Mouse (Mus musculus) embryonic facial prominence, embryonic 10.5 days (tissue): ENCODE results near the gene Foxp3. TPM values are rescaled to one million over a fixed set of nuclear protein-coding genes. Genes with fewer than 3 reads are reported as not detected.

Experiments used
- DNase-seq: peaks from one replicate; pipeline ENCODE4 v3.0.0-alpha.2; 2017; ENCODE audit warnings: low spot score
- H3K27ac ChIP-seq: fragments of 300-500 bp; sonication (generic); replicated peaks from 2 replicates; pipeline ENCODE4 v1.5.1; 2016; ENCODE audit warnings: mild to moderate bottlenecking
- H3K27me3 ChIP-seq: fragments of 300-500 bp; sonication (generic); replicated peaks from 2 replicates; pipeline ENCODE4 v1.6.1; 2016; ENCODE audit warnings: low read depth, mild to moderate bottlenecking; ENCODE audit not compliant: poor library complexity, severe bottlenecking
- H3K36me3 ChIP-seq: fragments of 300-500 bp; sonication (generic); replicated peaks from 2 replicates; pipeline ENCODE4 v1.6.1; 2016; ENCODE audit warnings: mild to moderate bottlenecking, moderate library complexity
- H3K4me1 ChIP-seq: fragments of 300-500 bp; sonication (generic); 2 replicates; pipeline ENCODE4 v1.6.1; 2016
- H3K4me3 ChIP-seq: fragments of 300-500 bp; sonication (generic); 2 replicates; pipeline ENCODE4 v1.5.1; 2016; ENCODE audit warnings: mild to moderate bottlenecking, moderate library complexity
- H3K9me3 ChIP-seq: fragments of 300-500 bp; sonication (generic); 2 replicates; pipeline ENCODE4 v1.6.1; 2016; ENCODE audit warnings: mild to moderate bottlenecking
- WGBS: fragments of 180-500 bp; shearing (Covaris S2); methylation state at CpG from one replicate; pipeline ENCODE4 v1.1.7; 2016; 5-methylcytosine and 5-hydroxymethylcytosine counted together
- polyA plus RNA-seq: library from polyadenylated mRNA; unstranded; fragments of >200 nt; fragmentation: Nextera tagmentation; extraction: Ambion mirVana; gene quantifications from 2 replicates; pipeline ENCODE4 v1.2.1, GENCODE M21; 2016

The Foxp3 gene
- polyA plus RNA-seq, result 0.05 and 0.15 TPM in 2 replicates

GRCm38 (mm10) chrX:7573176-7574086 is at the start of gene Foxp3:
Gene Foxp3 (plus strand): TSS chrX:7573644.
- no peaks in the 10 kb centered on the region for H3K27me3 ChIP-seq
- peaks cover 19% of the 10 kb centered on the region for H3K4me1 ChIP-seq
- peak within 1 kb of the TSS; percentile 95 for H3K27ac ChIP-seq
- no peaks in the 10 kb centered on the region for H3K36me3 ChIP-seq
- H3K9me3 ChIP-seq, result peaks cover 13% of the 10 kb centered on the region; the same call in 1 of the 2 replicates
- peak; percentile 27 for DNase-seq
- H3K4me3 ChIP-seq, result peak within 1 kb of the TSS; percentile 68
- WGBS, result 33% methylated on average over 72 of the region's 72 CpGs

DNA sequence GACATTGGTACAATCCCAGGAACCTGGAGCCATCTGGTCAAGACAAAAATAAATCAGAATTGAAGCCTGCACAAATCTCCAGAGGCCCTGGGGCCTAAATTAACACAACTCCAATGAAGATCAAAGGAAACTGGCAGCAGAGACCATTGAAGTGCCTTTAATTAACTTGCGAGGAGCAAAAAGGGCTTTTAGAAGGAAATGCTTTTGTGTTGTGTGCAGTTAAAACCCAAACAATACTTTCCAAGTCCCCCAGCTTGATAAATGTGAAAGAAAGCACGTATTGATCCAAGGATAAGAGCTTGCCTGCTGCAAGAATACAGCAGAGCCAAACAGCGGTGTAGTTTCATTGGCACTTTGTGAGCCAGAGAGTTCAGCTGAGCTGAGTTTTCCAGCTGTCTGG is 48.5 kb upstream of the Foxp3 start:
- no peak overlapping the region for H3K27ac ChIP-seq

GRCm38 (mm10) chrX:7553474-7553873 is 20.0 kb upstream of the Foxp3 start:
- H3K4me1 ChIP-seq, result no peaks in the 10 kb centered on the region
- no peak overlapping the region for H3K4me3 ChIP-seq
- no peak overlapping the region for H3K27ac ChIP-seq
- no peak for DNase-seq
- no peaks in the 10 kb centered on the region for H3K9me3 ChIP-seq
- no peaks in the 10 kb centered on the region for H3K27me3 ChIP-seq
- no peaks in the 10 kb centered on the region for H3K36me3 ChIP-seq
- 90% methylated on average over 4 of the region's 4 CpGs for WGBS

More for the DNA sequence above, 48.5 kb upstream of the Foxp3 start:
- Histone ChIP-seq H3K27me3 (no peaks in the 10 kb centered on the region), H3K4me1 (no peaks in the 10 kb centered on the region), H3K36me3 (no peaks in the 10 kb centered on the region), H3K9me3 (no peaks in the 10 kb centered on the region), H3K4me3 (no peak overlapping the region)
- WGBS, result 39% methylated on average over 3 of the region's 3 CpGs
- no peak for DNase-seq

- 22% methylated on average over 2 of the region's 2 CpGs for WGBS
- no peak overlapping the region for H3K4me3 ChIP-seq
- H3K27ac ChIP-seq, result no peak overlapping the region
- no peaks in the 10 kb centered on the region for H3K27me3 ChIP-seq
- H3K9me3 ChIP-seq, result no peaks in the 10 kb centered on the region
- H3K36me3 ChIP-seq, result peaks cover 8% of the 10 kb centered on the region; the same call in 1 of the 2 replicates
- DNase-seq, result no peak
- H3K4me1 ChIP-seq, result no peaks in the 10 kb centered on the region
Measured at GRCm38 (mm10) chrX:7563076-7563475, 10.4 kb upstream of the Foxp3 start.

GRCm38 (mm10) chrX:7566352-7566751 is 7.1 kb upstream of the Foxp3 start:
- WGBS, result 90% methylated on average over 6 of the region's 6 CpGs
- H3K36me3 ChIP-seq, result no peaks in the 10 kb centered on the region
- no peak for DNase-seq
- H3K9me3 ChIP-seq, result no peaks in the 10 kb centered on the region
- no peaks in the 10 kb centered on the region for H3K27me3 ChIP-seq
- no peak overlapping the region for H3K4me3 ChIP-seq
- H3K27ac ChIP-seq, result no peak overlapping the region
- H3K4me1 ChIP-seq, result no peaks in the 10 kb centered on the region

DNA sequence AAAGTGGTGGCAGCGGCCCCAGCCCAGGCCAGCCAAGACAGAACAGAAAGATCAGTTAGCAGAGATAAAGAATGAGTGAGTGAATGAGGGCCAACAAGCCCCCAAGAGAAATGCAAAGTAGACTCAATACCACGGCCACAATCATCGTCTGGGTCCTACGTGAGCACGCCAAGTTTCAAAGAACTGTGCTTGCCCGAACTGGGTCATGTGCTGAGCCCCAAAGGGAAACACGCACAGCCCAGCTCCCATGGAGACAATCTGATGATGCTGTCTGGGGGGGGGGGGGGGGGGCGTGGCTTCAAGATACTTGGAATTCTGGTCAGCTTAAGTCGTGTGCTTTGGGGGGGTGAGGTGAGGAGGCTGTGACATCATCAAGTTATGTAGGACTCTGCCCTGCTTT is 6.0 kb upstream of the Foxp3 start:
- 77% methylated on average over 9 of the region's 9 CpGs for WGBS
- Histone ChIP-seq H3K4me1 (peaks cover 3% of the 10 kb centered on the region; the same call in 1 of the 2 replicates), H3K4me3 (no peak overlapping the region), H3K27ac (no peak overlapping the region), H3K27me3 (no peaks in the 10 kb centered on the region), H3K9me3 (no peaks in the 10 kb centered on the region), H3K36me3 (no peaks in the 10 kb centered on the region)
- no peak for DNase-seq

DNA sequence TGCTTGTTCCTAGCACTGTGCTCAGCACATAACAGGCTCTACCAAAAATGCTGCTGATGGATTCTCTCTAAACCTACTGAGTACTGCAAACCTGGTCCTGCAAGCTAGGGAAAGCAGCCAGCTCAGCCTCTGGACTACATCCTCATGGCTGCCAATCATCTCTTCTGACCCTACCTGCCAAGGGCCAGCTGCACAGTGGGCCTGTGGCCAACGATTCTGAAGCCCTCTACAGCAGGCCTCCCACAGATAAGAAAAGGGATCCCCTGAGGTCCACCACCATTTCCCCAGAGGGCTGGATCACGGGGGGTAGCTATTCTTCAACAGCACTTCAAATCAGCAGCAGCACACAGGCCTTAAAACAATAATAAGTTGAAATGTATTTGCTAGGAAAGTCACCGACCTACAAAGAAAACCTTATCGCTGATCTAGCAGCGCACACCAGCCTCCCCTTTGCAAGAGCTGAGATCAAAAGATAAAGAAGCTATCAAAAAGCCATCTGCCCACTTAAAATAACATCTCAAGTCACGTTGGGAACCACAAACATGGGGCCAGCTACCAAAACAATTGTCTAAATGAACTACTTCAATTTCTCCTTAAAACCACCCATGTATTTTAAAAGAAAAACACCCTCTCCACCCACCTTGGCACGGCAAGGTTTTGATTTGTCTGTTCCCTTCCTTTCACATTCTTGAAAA is 2.8 kb upstream of the Foxp3 start:
- H3K27ac ChIP-seq, result no peak overlapping the region
- H3K4me3 ChIP-seq, result no peak overlapping the region
- H3K27me3 ChIP-seq, result no peaks in the 10 kb centered on the region
- H3K36me3 ChIP-seq, result no peaks in the 10 kb centered on the region
- 70% methylated on average over 7 of the region's 7 CpGs for WGBS
- H3K9me3 ChIP-seq, result peaks cover 13% of the 10 kb centered on the region; the same call in 1 of the 2 replicates
- no peak for DNase-seq
- peaks cover 19% of the 10 kb centered on the region for H3K4me1 ChIP-seq

DNA sequence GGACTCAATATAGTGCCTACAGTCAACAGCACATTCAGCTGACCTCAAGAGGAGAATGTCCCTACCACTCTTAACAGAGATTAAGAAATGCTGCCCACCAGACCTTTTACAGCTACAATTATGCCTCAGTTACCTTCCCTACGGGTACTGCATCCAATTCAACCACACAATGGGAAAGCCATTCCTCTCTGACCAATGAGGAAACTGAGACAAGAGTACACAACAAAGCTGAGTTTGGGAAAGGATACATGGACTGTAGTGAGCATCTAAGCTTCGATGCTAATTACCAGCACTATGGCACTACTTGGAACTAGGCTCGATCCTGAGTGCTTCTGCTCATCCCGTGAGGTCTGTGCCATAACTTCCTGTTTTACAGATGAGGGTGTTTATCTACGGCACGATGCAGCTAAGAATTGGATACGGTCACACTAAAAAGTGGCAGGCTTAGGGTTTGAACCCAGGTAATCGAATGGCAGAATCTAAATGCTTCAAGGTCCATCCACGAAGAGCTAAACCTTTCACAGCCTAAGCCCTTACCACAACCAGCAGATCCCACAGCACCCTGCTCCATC is 1.8 kb upstream of the Foxp3 start:
- no peaks in the 10 kb centered on the region for H3K36me3 ChIP-seq
- no peak overlapping the region for H3K4me3 ChIP-seq
- peaks cover 19% of the 10 kb centered on the region for H3K4me1 ChIP-seq
- no peak for DNase-seq
- no peaks in the 10 kb centered on the region for H3K27me3 ChIP-seq
- WGBS, result 94% methylated on average over 9 of the region's 9 CpGs
- H3K27ac ChIP-seq, result no peak overlapping the region
- H3K9me3 ChIP-seq, result peaks cover 13% of the 10 kb centered on the region; the same call in 1 of the 2 replicates

DNA sequence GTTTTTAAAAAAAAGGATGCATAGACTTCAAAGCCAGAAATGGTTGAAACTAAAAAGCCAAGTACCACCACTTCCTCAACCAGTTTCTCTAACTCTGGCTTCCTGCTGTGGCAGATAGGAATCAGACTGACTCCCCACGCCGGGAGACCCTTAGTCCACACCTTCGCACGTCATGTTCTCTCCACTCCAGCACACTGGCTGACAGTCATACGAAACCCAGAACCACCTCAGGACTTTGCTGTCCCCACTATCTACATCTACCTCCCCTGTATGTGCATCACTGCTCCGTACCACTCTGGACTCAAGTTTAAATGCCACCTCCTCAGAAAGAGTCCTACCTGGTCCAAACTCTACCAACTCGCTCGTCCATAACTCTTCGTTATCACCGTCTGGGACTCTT is 978 bp upstream of the Foxp3 start:
- H3K4me1 ChIP-seq, result peaks cover 19% of the 10 kb centered on the region
- WGBS, result 90% methylated on average over 10 of the region's 10 CpGs
- H3K9me3 ChIP-seq, result peaks cover 13% of the 10 kb centered on the region; the same call in 1 of the 2 replicates
- DNase-seq, result no peak
- no peaks in the 10 kb centered on the region for H3K27me3 ChIP-seq
- peak overlapping the region; percentile 68; the same call in 1 of the 2 replicates for H3K4me3 ChIP-seq
- H3K36me3 ChIP-seq, result no peaks in the 10 kb centered on the region
- no peak overlapping the region for H3K27ac ChIP-seq

- Histone ChIP-seq H3K4me3 (peak within 1 kb of the TSS; percentile 68), H3K27ac (peak within 1 kb of the TSS; percentile 95), H3K27me3 (no peaks in the 10 kb centered on the region), H3K36me3 (no peaks in the 10 kb centered on the region), H3K4me1 (peaks cover 19% of the 10 kb centered on the region), H3K9me3 (peaks cover 13% of the 10 kb centered on the region; the same call in 1 of the 2 replicates)
- DNase-seq, result peak; percentile 93
- 29% methylated on average over 65 of the region's 65 CpGs for WGBS
Measured at GRCm38 (mm10) chrX:7574087-7574884, 842 bp downstream of the Foxp3 start, which contains the start of gene Ppp1r3f. Gene Ppp1r3f (minus strand): TSS chrX:7574283.

DNA sequence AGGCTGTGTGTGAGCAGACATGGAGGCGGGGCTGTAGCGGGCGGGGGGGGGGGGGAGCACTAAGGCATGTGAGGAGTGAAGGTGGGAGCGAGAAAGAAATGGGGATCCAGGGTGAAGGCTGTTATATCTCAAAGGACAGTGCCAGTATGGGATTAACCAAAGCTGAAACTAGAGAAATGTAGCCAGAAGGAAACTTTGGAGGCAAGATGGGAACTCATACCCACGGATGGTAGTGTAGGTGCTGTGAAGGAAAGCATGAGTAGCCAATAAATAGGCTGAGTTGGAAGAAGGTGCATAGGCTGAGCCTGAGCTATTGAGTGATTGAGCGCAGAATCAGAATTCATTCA is 1.4 kb downstream of the Foxp3 start:
- Histone ChIP-seq H3K27ac (peak overlapping the region; percentile 95; the same call in 1 of the 2 replicates), H3K4me3 (peak overlapping the region; percentile 68), H3K36me3 (no peaks in the 10 kb centered on the region), H3K9me3 (peaks cover 13% of the 10 kb centered on the region; the same call in 1 of the 2 replicates), H3K4me1 (peaks cover 19% of the 10 kb centered on the region), H3K27me3 (no peaks in the 10 kb centered on the region)
- 29% methylated on average over 5 of the region's 6 CpGs for WGBS
- no peak for DNase-seq

GRCm38 (mm10) chrX:7581151-7581550 is 7.7 kb downstream of the Foxp3 start:
- WGBS, result 89% methylated on average over 2 of the region's 2 CpGs
- H3K36me3 ChIP-seq, result no peaks in the 10 kb centered on the region
- no peak for DNase-seq

More at GRCm38 (mm10) chrX:7581151-7581550, 7.7 kb downstream of the Foxp3 start:
- Histone ChIP-seq H3K4me1 (no peaks in the 10 kb centered on the region), H3K4me3 (no peak overlapping the region), H3K27me3 (no peaks in the 10 kb centered on the region), H3K9me3 (no peaks in the 10 kb centered on the region), H3K27ac (no peak overlapping the region)
